Mouse (Mus musculus): Measurements from ENCODE around the gene Tuba3a. TPM values are rescaled to one million over a fixed set of nuclear protein-coding genes. Genes with fewer than 3 reads are reported as not detected.

The Tuba3a gene
- total RNA-seq (2023), result not detected in 4 replicates

DNA sequence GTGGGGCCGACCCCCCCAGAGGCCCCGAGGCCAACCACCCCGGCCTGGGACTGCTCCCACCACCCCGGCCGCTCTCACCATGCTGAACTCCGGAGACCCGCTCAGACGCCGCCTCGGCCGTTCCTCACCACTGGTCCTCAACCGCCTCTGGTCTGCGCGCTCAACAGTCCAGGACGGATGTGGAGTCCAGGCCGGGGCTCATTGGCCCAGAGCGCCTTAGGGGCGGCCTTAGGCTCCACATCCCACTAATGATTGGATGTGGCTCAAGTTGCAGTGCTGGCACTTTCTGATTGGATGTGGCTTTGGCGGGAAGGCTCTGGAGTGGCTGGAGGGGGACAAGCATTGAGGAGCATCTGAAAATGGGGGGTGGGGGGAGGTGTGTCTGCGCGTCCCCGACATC is at the start of gene Tuba3a:
Gene Tuba3a (minus strand): TSS at position 153 of the 400 bp plus-strand sequence.

DNA sequence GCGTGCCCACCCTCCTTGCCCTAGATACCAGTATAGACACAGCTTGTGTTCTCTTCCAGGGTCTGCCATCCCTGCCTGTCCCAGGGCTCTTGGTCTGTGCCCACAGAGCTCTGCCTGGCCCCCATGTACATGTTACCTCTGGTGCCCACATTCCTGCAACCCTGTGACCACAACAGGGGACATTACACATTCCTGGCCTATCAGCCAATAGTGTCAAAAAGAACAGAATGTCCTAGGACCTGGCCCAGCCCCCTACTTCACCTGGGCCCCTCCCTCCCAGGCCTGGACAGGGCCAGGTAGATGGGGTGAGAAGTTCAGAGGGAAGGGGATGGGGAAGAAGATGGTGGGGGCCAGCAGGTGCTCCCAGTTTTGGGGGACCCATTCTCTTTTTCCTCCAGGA is 34.5 kb upstream of the Tuba3a start, which contains the start of gene Scnn1a:
Gene Scnn1a (plus strand): TSS at position 337 of the 400 bp plus-strand sequence.

GRCm38 (mm10) chr6:125313546-125314230 is 27.8 kb upstream of the Tuba3a start, which contains the start of gene Ltbr:
TSS of gene Ltbr (minus strand) at chr6:125313885.

GRCm38 (mm10) chr6:125236782-125237181 is 49.1 kb downstream of the Tuba3a start, which contains the start of gene Cd27:
TSS of gene Cd27 (minus strand) at chr6:125237010.

GRCm38 (mm10) chr6:125231117-125232044 is 54.5 kb downstream of the Tuba3a start, which contains the start of gene Tapbpl:
TSS of gene Tapbpl (minus strand) at chr6:125231860.

Other genes starting within 250 kb of the Tuba3a start
- 77.2 to 90.6 TPM (median 81.6 TPM) in 4 replicates for gene Ing4, start 246.3 kb downstream of the Tuba3a start, total RNA-seq (2023)
- 11.0 to 13.7 TPM (median 11.4 TPM) in 4 replicates for gene Acrbp, start 236.4 kb downstream of the Tuba3a start, total RNA-seq (2023)
- 13.3 to 16.6 TPM (median 16.0 TPM) in 4 replicates for gene Lpar5, start 218.1 kb downstream of the Tuba3a start, total RNA-seq (2023)
- gene Chd4, start 190.1 kb downstream of the Tuba3a start, total RNA-seq (2023), result 351 to 392 TPM (median 375 TPM) in 4 replicates
- 34.6 to 42.1 TPM (median 38.3 TPM) in 4 replicates for gene Nop2, start 154.1 kb downstream of the Tuba3a start, total RNA-seq (2023)
- gene Iffo1, start 140.8 kb downstream of the Tuba3a start, total RNA-seq (2023), result 42.9 to 47.2 TPM (median 44.7 TPM) in 4 replicates
- 392 to 444 TPM (median 437 TPM) in 4 replicates for gene Gapdh, start 119.6 kb downstream of the Tuba3a start, total RNA-seq (2023)
- gene Ncapd2, start 94.3 kb downstream of the Tuba3a start, total RNA-seq (2023), result 38.6 to 46.4 TPM (median 44.2 TPM) in 4 replicates
- 31.0 to 37.3 TPM (median 34.3 TPM) in 4 replicates for gene Mrpl51, start 94.2 kb downstream of the Tuba3a start, total RNA-seq (2023)
- gene Vamp1, start 70.5 kb downstream of the Tuba3a start, total RNA-seq (2023), result 52.5 to 69.2 TPM (median 57.3 TPM) in 4 replicates
- 24.7 to 26.0 TPM (median 25.6 TPM) in 4 replicates for gene Tapbpl, start 54.2 kb downstream of the Tuba3a start, total RNA-seq (2023)
- 0.63 to 3.4 TPM (median 2.1 TPM) in 4 replicates for gene Cd27, start 49.0 kb downstream of the Tuba3a start, total RNA-seq (2023)
- 0.54 to 1.5 TPM (median 1.0 TPM) in 3 of 4 replicates, not detected in the other for gene Ltbr, start 27.8 kb upstream of the Tuba3a start, total RNA-seq (2023)
- gene Scnn1a, start 34.6 kb upstream of the Tuba3a start, total RNA-seq (2023), result not detected in 4 replicates
- gene Tnfrsf1a, start 63.3 kb upstream of the Tuba3a start, total RNA-seq (2023), result 1.1 to 2.5 TPM (median 1.4 TPM) in 4 replicates
- not detected in 4 replicates for gene Plekhg6, start 94.8 kb upstream of the Tuba3a start, total RNA-seq (2023)
- gene Cd9, start 208.7 kb upstream of the Tuba3a start, total RNA-seq (2023), result 17.4 to 25.6 TPM (median 22.9 TPM) in 4 replicates